Mouse (Mus musculus): Measurements from ENCODE around the gene B4galt3. TPM values are rescaled to one million over a fixed set of nuclear protein-coding genes. Genes with fewer than 3 reads are reported as not detected.
A peak's percentile ranks its signal among the peaks of the same experiment; 100 is the strongest.

Gene B4galt3
- polyA plus RNA-seq, 1 experiment from 2014 or later: 23.2 TPM

GRCm38 (mm10) chr1:171285096-171285892 lies 15.2 kb downstream of the B4galt3 start:
- Histone ChIP-seq H3K4me3 (ENCODE audit: low read depth, low read length) (no peak overlapping the region), H3K4me2 (ENCODE audit: low read depth, low read length) (no peak overlapping the region), H3K9ac (ENCODE audit: low read depth, low read length) (no peak overlapping the region), H3K9me3 (replicated peaks; ENCODE audit: control insufficient read depth, low read length) (no peaks in the 10 kb centered on the region), H3K27me3 (ENCODE audit: control insufficient read depth, insufficient read depth, low read depth, low read length) (no peaks in the 10 kb centered on the region), H3K36me3 (ENCODE audit: control insufficient read depth, insufficient read depth) (peaks cover 15% of the 10 kb centered on the region), H3K27ac (ENCODE audit: low read length) (no peak overlapping the region), H3K4me1 (ENCODE audit: control insufficient read depth, low read depth, low read length) (peaks cover 37% of the 10 kb centered on the region)
- no peak for ATAC-seq (ENCODE audit: low read depth)
- WGBS (ENCODE audit: insufficient replicate concordance): 83% methylated on average over 20 of the region's 20 CpGs

- Histone ChIP-seq H3K4me2 (ENCODE audit: low read depth, low read length) (0 out of 2 replicates have a peak overlapping the region, but pooled peaks have one; percentile 80), H3K27ac (ENCODE audit: low read length) (no peak overlapping the region), H3K9me3 (replicated peaks; ENCODE audit: control insufficient read depth, low read length) (no peaks in the 10 kb centered on the region), H3K4me3 (ENCODE audit: low read depth, low read length) (no peak overlapping the region), H3K27me3 (ENCODE audit: control insufficient read depth, insufficient read depth, low read depth, low read length) (no peaks in the 10 kb centered on the region), H3K4me1 (ENCODE audit: control insufficient read depth, low read depth, low read length) (peaks cover 37% of the 10 kb centered on the region), H3K9ac (ENCODE audit: low read depth, low read length) (no peak overlapping the region), H3K36me3 (ENCODE audit: control insufficient read depth, insufficient read depth) (peaks cover 15% of the 10 kb centered on the region)
- 81% methylated on average over 19 of the region's 19 CpGs for WGBS (ENCODE audit: insufficient replicate concordance)
- ATAC-seq (ENCODE audit: low read depth): no peak
Measured at GRCm38 (mm10) chr1:171286517-171286916, 16.4 kb downstream of the B4galt3 start.

- Histone ChIP-seq H3K9me3 (replicated peaks; ENCODE audit: control insufficient read depth, low read length) (no peaks in the 10 kb centered on the region), H3K4me3 (ENCODE audit: low read depth, low read length) (peak within 1 kb of the TSS; percentile 91), H3K36me3 (ENCODE audit: control insufficient read depth, insufficient read depth) (peaks cover 15% of the 10 kb centered on the region), H3K27me3 (ENCODE audit: control insufficient read depth, insufficient read depth, low read depth, low read length) (no peaks in the 10 kb centered on the region), H3K4me1 (ENCODE audit: control insufficient read depth, low read depth, low read length) (peaks cover 38% of the 10 kb centered on the region), H3K4me2 (ENCODE audit: low read depth, low read length) (peak within 1 kb of the TSS; percentile 80), H3K27ac (ENCODE audit: low read length) (peak within 1 kb of the TSS; percentile 87), H3K9ac (ENCODE audit: low read depth, low read length) (peak within 1 kb of the TSS; percentile 99)
- WGBS (ENCODE audit: insufficient replicate concordance): 1% methylated on average over 49 of the region's 49 CpGs
- peak; percentile 97 for ATAC-seq (ENCODE audit: low read depth)
Measured at GRCm38 (mm10) chr1:171287136-171288081, 17.3 kb downstream of the B4galt3 start, which contains the start of gene Usp21. Gene Usp21, minus strand, starts transcription at chr1:171287991.

- ATAC-seq (ENCODE audit: low read depth): no peak
- 58% methylated on average over 4 of the region's 4 CpGs for WGBS (ENCODE audit: insufficient replicate concordance)
- Histone ChIP-seq H3K27ac (ENCODE audit: low read length) (peak overlapping the region; percentile 29), H3K9ac (ENCODE audit: low read depth, low read length) (no peak overlapping the region), H3K4me3 (ENCODE audit: low read depth, low read length) (peak overlapping the region; percentile 91), H3K4me2 (ENCODE audit: low read depth, low read length) (peak overlapping the region; percentile 80), H3K27me3 (ENCODE audit: control insufficient read depth, insufficient read depth, low read depth, low read length) (no peaks in the 10 kb centered on the region), H3K36me3 (ENCODE audit: control insufficient read depth, insufficient read depth) (peaks cover 13% of the 10 kb centered on the region), H3K4me1 (ENCODE audit: control insufficient read depth, low read depth, low read length) (peaks cover 37% of the 10 kb centered on the region), H3K9me3 (replicated peaks; ENCODE audit: control insufficient read depth, low read length) (no peaks in the 10 kb centered on the region)
Measured at GRCm38 (mm10) chr1:171288328-171288727, 18.2 kb downstream of the B4galt3 start.

GRCm38 (mm10) chr1:171293351-171293750 lies 23.2 kb downstream of the B4galt3 start:
- peaks cover 4% of the 10 kb centered on the region; the same call in 1 of the 2 replicates for H3K36me3 ChIP-seq (ENCODE audit: control insufficient read depth, insufficient read depth)
- 73% methylated on average over 3 of the region's 3 CpGs for WGBS (ENCODE audit: insufficient replicate concordance)
- H3K4me1 ChIP-seq (ENCODE audit: control insufficient read depth, low read depth, low read length): peaks cover 21% of the 10 kb centered on the region
- no peak overlapping the region for H3K9ac ChIP-seq (ENCODE audit: low read depth, low read length)
- no peak for ATAC-seq (ENCODE audit: low read depth)
- no peak overlapping the region for H3K27ac ChIP-seq (ENCODE audit: low read length)
- peaks cover 11% of the 10 kb centered on the region for H3K27me3 ChIP-seq (ENCODE audit: control insufficient read depth, insufficient read depth, low read depth, low read length)
- H3K4me3 ChIP-seq (ENCODE audit: low read depth, low read length): no peak overlapping the region
- no peaks in the 10 kb centered on the region; the same call in 1 of the 2 replicates for H3K9me3 ChIP-seq (replicated peaks; ENCODE audit: control insufficient read depth, low read length)
- peak overlapping the region; percentile 55 for H3K4me2 ChIP-seq (ENCODE audit: low read depth, low read length)

GRCm38 (mm10) chr1:171293906-171294297 lies 23.8 kb downstream of the B4galt3 start:
- Histone ChIP-seq H3K27ac (ENCODE audit: low read length) (peak overlapping the region; percentile 93), H3K4me1 (ENCODE audit: control insufficient read depth, low read depth, low read length) (peaks cover 19% of the 10 kb centered on the region), H3K9me3 (replicated peaks; ENCODE audit: control insufficient read depth, low read length) (no peaks in the 10 kb centered on the region; the same call in 1 of the 2 replicates), H3K4me2 (ENCODE audit: low read depth, low read length) (peak overlapping the region; percentile 55), H3K9ac (ENCODE audit: low read depth, low read length) (peak overlapping the region; percentile 91), H3K36me3 (ENCODE audit: control insufficient read depth, insufficient read depth) (peaks cover 4% of the 10 kb centered on the region; the same call in 1 of the 2 replicates), H3K27me3 (ENCODE audit: control insufficient read depth, insufficient read depth, low read depth, low read length) (peaks cover 13% of the 10 kb centered on the region), H3K4me3 (ENCODE audit: low read depth, low read length) (peak overlapping the region; percentile 90)
- ATAC-seq (ENCODE audit: low read depth): no peak
- WGBS (ENCODE audit: insufficient replicate concordance): 33% methylated on average over 5 of the region's 5 CpGs

- Histone ChIP-seq H3K27ac (ENCODE audit: low read length) (peak within 1 kb of the TSS; percentile 93), H3K4me1 (ENCODE audit: control insufficient read depth, low read depth, low read length) (peaks cover 19% of the 10 kb centered on the region), H3K9me3 (replicated peaks; ENCODE audit: control insufficient read depth, low read length) (no peaks in the 10 kb centered on the region; the same call in 1 of the 2 replicates), H3K4me2 (ENCODE audit: low read depth, low read length) (peak within 1 kb of the TSS; percentile 55), H3K27me3 (ENCODE audit: control insufficient read depth, insufficient read depth, low read depth, low read length) (peaks cover 13% of the 10 kb centered on the region), H3K9ac (ENCODE audit: low read depth, low read length) (peak within 1 kb of the TSS; percentile 91), H3K4me3 (ENCODE audit: low read depth, low read length) (peak within 1 kb of the TSS; percentile 90), H3K36me3 (ENCODE audit: control insufficient read depth, insufficient read depth) (peaks cover 4% of the 10 kb centered on the region; the same call in 1 of the 2 replicates)
- under 1% methylated on average over 42 of the region's 42 CpGs for WGBS (ENCODE audit: insufficient replicate concordance)
- peak; percentile 76 for ATAC-seq (ENCODE audit: low read depth)
Measured at GRCm38 (mm10) chr1:171294298-171295062, 24.4 kb downstream of the B4galt3 start, which contains the start of gene Ufc1. Gene Ufc1, minus strand, starts transcription at chr1:171295024.

GRCm38 (mm10) chr1:171295063-171295402 lies 24.9 kb downstream of the B4galt3 start:
- Histone ChIP-seq H3K9me3 (replicated peaks; ENCODE audit: control insufficient read depth, low read length) (no peaks in the 10 kb centered on the region; the same call in 1 of the 2 replicates), H3K27me3 (ENCODE audit: control insufficient read depth, insufficient read depth, low read depth, low read length) (peaks cover 13% of the 10 kb centered on the region), H3K36me3 (ENCODE audit: control insufficient read depth, insufficient read depth) (peaks cover under 1% of the 10 kb centered on the region; the same call in 1 of the 2 replicates), H3K4me2 (ENCODE audit: low read depth, low read length) (peak overlapping the region; percentile 55), H3K27ac (ENCODE audit: low read length) (peak overlapping the region; percentile 93), H3K9ac (ENCODE audit: low read depth, low read length) (peak overlapping the region; percentile 91), H3K4me3 (ENCODE audit: low read depth, low read length) (peak overlapping the region; percentile 90), H3K4me1 (ENCODE audit: control insufficient read depth, low read depth, low read length) (peaks cover 19% of the 10 kb centered on the region)
- 8% methylated on average over 3 of the region's 3 CpGs for WGBS (ENCODE audit: insufficient replicate concordance)
- no peak for ATAC-seq (ENCODE audit: low read depth)

Measured in liver, embryonic 16.5 days (tissue).